Mouse (Mus musculus) brain, adult 2 months (tissue): ENCODE results near the gene Scgb2b18.
"Not testable (repeated sequence)": the region's sequence is repeated elsewhere in the genome, so short reads cannot be mapped to it uniquely, and the experiment has no call there.

ENCODE experiments used
- DNase-seq: peaks from one replicate; pipeline ENCODE4 v3.0.0; 2011; ENCODE audit warnings: low read depth, low spot score

The Scgb2b18 gene

GRCm38 (mm10) chr7:33173764-33174163, at the start of gene Scgb2b18:
Scgb2b18 (minus strand) TSS chr7:33173864.
- not testable (repeated sequence) for DNase-seq

- not testable (repeated sequence) for DNase-seq
These were observed 11.6 kb upstream of the Scgb2b18 start, which contains the start of gene Scgb1b18 for GRCm38 (mm10) chr7:33185268-33185667. Scgb1b18 (plus strand) TSS chr7:33185568.
